Mouse (Mus musculus) layer of hippocampus, postnatal 10 days (tissue): ENCODE results near the gene Col26a1. TPM values are rescaled to one million over a fixed set of nuclear protein-coding genes. Genes with fewer than 3 reads are reported as not detected.

Experiments
- DNase-seq, 2 experiments: peaks; one replicate each; pipeline ENCODE4 v3.0.0; 2021; ENCODE audit warnings: low spot score in 2 of 2
- total RNA-seq, 2 experiments: library from RNA; stranded (reverse); gene quantifications; 2 replicates each; pipeline ENCODE4 v1.2.3; 2021

Col26a1 gene
- total RNA-seq, 2 experiments from 2014 or later = 19.0 to 20.7 TPM

GRCm38 (mm10) chr5:136696516-136696915, 186.5 kb downstream of the Col26a1 start:
- DNase-seq = no peak

GRCm38 (mm10) chr5:136694976-136695375, 188.0 kb downstream of the Col26a1 start:
- no peak for DNase-seq

- no peak for DNase-seq
These were observed 189.6 kb downstream of the Col26a1 start for GRCm38 (mm10) chr5:136693418-136693817.

GRCm38 (mm10) chr5:136692784-136693183, 190.2 kb downstream of the Col26a1 start, which contains the start of gene Myl10:
Gene Myl10 (plus strand): TSS chr5:136693146.
- DNase-seq = no peak

Other genes with a start within 250 kb of the Col26a1 start
- not detected for gene Myl10, start 190.1 kb downstream of the Col26a1 start, total RNA-seq
- 10 to 100 TPM; 68.9 to 70.8 TPM for gene Ift22, start 24.9 kb upstream of the Col26a1 start, total RNA-seq
- gene Fis1, start 70.1 kb upstream of the Col26a1 start, total RNA-seq = 100 to 1,000 TPM; 196 to 209 TPM
- not detected for gene Cldn15, start 83.4 kb upstream of the Col26a1 start, total RNA-seq
- 10 to 100 TPM; 38.5 to 44.0 TPM for gene Plod3, start 103.8 kb upstream of the Col26a1 start, total RNA-seq
- gene Znhit1, start 104.8 kb upstream of the Col26a1 start, total RNA-seq = 10 to 100 TPM; 78.6 to 84.6 TPM
- gene Vgf, start 143.2 kb upstream of the Col26a1 start, total RNA-seq = 100 to 1,000 TPM; 253 to 268 TPM
- gene Ap1s1, start 162.9 kb upstream of the Col26a1 start, total RNA-seq = 100 to 1,000 TPM; 187 to 196 TPM
- gene Serpine1, start 189.1 kb upstream of the Col26a1 start, total RNA-seq = under 1 TPM; 0.80 to 0.96 TPM
- gene Trim56, start 233.0 kb upstream of the Col26a1 start, total RNA-seq = 1 to 10 TPM; 4.8 to 5.2 TPM